Mouse (Mus musculus) cerebellum, postnatal 25 days (tissue): ENCODE data around the gene Nup54.

ENCODE experiments used
- DNase-seq, 2 experiments: peaks; one replicate each; pipeline ENCODE4 v3.0.0; 2021; ENCODE audit warnings: mixed read lengths in 2 of 2

The Nup54 gene

DNA sequence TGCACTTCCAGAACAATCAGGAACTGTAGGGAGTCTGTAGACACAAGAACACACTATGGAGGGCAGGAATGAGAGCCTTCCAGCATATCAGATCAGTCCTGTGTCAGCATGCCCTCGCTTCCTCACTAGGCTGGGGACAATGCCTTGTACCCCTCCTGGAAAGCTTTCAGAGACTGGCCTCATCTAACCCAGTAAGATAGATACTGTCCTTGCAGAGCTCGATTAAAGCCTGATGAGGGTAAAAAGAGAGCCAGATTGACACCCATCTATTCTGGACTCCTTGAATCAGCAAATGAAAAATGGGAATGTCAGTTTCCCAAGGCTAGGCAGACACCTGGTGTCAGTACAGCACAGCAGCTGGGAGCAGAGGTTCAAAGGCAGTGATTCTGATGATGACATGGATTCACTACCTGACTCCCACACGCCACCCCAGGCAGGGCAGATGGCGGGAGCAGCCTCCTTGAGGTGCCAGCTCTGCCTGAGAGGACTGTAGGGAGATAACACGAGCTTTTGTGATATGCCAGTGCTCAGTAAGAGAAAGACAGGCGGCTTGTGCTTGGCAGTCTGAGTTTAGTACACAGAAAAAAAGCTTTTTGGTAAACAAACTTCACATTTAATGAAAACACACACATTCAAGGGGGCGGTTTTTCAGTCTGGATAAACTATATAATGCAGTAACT lies 23.4 kb downstream of the Nup54 start:
- DNase-seq = no peak

DNA sequence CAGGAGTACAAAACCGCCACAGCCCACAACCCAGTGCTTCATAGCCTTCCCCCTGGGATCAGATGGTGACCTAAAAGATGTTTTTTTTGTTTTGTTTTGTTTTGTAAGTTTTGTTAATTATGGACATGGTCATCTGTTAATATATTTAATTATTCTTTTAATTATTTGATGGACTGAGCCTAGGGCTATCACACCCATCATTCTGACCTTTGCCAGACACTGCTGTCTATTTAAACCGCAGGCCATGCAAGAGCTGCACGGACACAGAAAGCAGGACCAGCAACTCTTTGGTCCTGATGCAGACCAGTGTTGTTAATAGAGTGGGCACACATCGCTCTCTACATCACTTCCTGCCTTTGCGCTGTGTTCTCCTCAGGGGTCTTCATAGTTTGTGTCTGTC lies 24.5 kb downstream of the Nup54 start:
- DNase-seq = no peak

DNA sequence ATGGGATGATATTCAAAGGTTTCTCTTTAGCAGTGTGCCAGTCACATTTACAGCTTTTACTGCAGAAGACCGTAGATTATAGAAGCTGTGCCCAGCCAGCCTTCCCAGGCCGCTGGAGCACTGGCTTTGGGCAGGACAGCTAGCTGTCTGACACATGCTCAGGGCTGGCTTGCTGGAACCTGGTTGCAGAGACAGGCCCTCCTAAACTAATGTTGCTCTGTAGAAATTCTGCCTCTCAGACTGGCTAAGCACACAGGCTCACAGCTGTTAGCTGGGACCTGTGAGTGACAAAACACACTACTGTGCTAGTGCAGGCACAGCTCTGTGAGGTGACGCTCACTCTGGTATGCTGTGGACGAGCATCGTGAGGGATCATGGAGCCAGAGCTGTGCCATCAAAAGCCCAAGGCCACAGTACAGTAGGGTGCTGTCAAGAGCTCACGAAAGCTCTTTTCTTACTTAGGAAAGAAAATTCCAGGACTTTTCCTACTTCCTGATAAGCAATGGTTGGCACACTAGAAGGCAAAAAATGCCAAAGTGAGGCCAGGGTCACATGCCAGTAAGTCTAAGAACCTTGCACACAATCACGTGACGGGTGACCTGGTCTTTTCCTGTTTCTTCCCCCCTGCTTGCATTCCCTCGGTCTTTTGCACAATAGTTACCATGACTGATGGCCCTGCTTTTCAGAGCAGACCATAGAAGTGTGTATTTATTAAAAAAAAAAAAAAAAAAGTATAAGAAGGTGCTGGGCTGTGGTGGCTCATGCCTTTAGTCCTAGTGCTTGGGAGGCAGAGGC lies 25.5 kb downstream of the Nup54 start:
- no peak for DNase-seq

DNA sequence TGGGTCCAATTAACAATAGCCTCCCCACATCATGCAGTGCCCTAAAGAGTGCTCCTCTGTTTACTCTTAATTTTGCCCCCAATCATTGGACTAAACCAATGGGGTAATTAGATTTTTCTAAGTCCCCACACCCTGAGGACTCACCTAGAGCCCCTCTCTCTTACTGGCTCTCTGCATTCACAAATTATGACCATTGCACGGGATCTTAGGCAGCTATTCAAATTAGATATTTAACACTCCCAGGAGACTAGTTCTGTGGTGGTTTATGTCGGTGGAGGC lies 30.7 kb downstream of the Nup54 start:
- no peak for DNase-seq

DNA sequence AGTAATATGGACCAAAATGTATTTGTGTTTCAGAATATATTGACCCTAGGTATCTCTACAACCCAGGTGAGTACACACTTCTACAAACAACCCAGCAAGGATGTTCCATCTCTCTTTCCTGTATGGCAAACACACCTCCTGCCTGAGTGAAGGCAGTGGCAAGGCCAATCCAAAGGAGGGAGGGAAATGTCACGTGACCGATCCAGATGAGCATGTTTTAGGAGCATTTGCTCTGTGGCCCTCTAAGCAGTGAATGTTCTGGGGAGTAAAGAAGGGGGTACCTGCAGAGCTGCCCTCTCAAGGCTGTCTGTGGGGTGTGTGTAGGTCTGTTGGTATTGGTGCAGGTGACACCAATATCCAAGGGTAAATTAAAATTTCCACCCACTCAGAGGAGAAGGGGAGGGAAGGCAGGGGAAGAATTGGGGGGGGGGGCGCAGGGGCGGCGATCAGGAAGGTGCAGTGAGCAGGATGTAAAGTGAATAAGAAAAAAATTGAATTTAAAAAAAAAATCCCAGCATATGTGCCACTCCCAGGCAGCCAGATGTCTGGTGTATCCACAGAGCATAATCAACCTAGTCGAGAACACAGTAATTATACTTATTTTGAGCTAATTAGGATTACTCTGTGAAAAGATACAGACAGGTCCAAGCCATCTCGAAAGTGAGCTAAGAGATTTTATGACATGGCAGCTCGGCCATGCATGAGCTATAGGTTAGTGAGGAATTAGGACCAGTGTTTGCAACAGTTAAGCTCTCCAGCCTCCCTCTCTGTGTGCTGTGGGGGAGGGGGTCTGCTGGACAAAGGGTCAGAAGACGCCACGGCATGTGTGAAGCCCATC lies 31.2 kb downstream of the Nup54 start:
- no peak for DNase-seq

DNA sequence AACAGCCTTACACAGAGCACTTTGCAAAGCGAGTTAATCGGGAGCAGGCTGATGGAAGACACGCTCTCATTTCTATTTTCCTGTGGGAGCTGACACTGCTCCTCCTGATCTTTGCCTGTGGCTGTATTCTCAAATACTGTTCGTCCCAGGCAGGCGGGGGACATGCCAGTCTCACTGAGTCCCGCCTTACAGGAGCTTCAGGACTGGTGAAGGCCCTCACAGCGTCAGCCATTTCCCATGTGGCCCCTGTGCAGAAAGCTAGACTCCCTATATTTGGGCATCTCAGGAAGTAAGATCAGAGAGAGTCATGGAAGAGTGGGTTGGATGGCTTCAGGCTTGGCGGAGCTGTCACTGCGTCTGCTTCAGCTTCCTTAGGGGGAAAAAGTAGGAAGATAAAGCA lies 32.2 kb downstream of the Nup54 start:
- no peak for DNase-seq

DNA sequence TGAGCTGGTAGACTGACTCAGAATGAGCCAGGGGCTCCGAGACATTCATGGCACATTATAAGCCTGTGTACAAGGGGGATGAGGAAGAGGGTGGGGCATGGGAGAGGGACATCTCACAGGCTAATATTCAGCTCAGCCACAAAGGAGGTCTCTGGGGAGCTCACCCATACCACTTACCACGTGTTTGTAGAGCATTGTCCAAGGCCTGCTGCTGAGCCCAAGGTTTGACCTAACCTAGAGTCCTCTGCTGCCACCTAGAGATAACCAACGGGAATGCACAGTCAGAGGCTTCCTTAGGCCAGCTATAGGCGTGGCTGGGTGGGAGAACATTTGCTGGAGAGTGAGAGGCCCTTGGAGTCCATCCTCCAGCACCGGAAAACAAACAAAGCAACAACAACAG lies 36.9 kb downstream of the Nup54 start:
- peak; percentile 70 to 87 for DNase-seq

DNA sequence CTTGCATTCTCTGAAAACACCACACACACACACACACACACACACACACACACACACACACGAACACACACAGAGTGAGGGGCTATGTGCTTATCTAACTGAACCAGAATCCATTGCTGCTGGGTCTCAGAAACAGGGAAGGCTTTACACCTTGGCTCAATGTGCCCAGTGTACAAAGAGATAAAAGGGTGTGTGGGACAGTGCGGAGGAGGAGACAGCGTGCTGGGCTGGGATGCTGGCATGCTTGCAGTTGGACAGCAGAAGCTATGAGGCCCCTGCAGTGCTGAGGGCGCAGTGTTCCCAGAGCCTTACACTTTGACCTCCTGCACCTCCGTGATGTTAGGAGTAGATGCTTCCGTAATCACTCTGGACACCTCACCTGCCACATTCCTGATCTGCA lies 38.5 kb downstream of the Nup54 start:
- no peak for DNase-seq

DNA sequence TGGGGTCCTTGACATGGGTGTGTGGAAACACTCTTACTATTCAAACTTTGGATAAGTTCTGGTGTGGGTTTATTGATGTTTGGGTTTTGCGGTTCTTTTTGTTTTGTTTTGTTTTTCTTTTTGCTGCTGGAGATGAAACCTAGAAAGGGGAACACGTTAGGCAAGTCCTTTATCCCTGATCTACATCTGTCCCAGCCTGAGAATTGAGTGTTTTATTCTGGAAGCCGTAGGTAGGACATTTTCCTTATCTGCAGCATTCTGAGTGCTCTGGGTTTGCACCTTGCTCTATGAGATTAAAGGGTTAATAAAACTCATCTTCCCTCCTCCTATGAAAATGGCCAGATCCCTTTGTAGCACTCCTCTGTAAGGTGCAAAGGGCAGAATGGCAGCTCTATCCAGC lies 39.3 kb downstream of the Nup54 start:
- DNase-seq = no peak

DNA sequence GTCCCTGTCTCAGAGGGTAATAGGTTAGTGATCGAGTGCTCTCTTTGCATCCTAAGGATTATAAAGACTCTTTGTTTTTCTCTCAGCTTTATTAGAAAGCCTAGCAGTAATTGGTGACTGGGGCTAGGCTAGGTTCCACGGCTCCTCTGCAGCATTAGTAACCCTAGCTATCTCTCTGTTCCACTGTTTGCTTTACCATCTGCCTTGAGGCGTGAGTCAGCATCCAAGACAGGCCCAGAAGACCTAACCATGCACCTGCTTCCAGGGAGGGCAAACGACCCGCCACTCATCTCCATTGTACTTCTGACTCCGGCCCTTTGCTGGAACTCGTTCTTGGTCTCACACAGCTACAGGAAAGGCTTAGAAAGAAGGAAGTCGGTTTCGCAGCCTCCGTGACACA lies 41.2 kb downstream of the Nup54 start:
- DNase-seq = no peak

DNA sequence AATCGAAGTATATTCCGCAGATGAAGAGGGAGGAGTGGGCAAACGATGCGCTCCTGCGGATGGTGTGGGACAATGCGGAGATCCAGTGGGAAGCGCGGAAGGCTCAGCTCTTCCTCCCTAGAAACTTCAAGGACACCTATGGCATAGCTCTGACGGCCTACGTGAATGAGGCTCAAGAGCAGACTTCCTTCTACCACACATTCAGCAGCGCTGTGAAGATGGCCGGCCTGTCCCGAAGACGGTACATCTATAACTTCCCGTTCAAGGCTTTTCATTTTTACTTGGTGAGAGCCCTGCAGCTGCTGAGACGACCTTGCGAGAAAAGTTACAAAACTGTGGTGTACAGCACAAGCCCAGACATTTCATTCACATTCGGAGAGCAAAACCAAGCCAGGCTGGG lies 42.5 kb downstream of the Nup54 start:
- DNase-seq = no peak

DNA sequence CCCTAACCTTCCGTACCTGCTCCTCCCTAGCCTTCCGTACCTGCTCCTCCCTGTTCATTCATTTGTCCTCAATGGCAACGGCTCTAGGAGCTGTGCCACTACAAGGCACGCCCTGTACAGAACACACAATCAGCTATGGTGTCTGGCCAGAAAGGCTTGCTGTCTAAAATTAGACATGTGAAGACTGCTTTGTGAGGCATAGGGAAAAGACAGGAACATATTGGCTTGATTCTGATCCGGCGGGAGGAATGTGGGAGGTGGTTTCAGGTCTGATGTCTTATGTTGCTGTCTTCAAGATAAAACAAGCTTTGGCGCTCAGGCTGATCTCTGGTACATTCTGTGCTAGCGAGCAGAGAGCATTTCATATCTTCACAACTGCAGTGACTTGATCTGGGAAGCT lies 44.4 kb downstream of the Nup54 start:
- DNase-seq = no peak

DNA sequence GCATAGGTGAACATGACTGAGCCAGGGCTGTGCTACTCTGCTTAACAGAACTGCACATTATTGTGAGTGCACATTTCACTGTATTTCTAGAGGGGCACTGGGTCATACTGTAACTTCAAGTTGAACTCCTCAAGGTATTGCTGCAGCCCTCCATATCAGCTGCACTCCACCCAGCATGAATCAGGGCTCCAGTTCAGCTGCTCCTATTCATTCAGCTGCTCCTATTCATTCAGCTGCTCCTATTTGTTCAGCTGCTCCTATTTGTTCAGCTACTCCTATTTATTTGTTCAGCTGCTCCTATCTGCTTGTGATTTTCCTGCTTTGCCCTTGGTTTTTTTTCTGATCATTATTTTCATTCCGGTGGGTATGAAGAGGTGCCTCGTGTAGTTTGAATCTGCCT lies 45.0 kb downstream of the Nup54 start:
- DNase-seq = no peak

DNA sequence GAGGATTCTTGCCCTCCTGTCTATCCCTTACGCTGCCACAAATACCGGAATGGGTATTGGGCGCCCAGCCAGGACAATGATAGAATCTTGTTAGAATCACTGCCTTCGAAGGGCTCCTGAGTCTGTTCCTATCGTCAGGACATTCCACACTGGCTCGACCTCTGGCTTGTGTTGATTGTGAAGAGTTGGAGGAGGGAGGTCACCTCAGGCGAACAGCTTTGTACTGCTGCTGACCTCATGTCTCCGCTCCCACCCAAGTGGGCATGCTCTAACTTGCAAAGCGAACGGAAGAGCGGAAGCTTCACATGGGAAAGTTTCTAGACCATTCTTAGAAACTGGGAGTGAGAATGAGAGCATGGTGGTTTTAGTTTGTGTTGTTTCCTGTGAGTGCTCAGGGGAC lies 47.6 kb downstream of the Nup54 start:
- no peak for DNase-seq

DNA sequence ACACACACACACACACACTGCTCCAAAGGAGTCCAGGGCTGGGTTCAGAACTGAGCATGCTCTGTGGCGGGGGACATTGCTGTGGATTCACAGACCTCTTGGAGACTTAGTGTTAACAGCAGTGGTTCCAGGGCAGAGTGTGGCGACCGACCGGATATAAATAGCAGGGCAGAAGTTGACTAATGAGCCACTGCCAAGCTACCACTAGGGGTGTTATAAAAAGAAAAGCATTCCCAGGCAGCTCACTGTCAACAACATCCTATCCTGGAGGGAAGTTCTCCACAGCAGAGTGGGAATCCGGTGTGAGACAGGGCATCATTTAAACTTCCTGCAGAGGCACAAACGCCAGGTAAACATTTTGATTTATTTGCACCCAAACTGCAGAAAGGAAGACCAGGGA lies 48.4 kb downstream of the Nup54 start:
- DNase-seq = no peak

DNA sequence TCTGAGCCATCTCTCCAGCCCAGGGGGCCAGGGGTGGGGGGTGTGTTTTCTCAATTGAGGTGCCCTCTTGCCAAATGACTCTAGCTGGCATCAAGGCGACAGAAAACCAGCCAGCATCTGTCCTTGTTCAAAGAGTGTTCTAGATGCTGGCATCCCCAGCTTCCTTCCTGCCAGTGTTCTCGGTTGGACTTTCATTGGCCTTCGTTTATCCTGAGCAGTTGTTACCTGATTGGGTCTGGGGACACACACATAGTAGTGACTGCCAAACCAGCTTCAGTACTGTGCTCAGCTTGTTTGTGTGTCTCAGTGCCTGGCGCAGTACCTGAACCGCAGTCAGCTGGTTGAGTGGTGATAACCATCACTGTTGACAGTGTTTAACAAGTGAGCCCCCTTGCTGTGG lies 48.9 kb downstream of the Nup54 start:
- DNase-seq = no peak

DNA sequence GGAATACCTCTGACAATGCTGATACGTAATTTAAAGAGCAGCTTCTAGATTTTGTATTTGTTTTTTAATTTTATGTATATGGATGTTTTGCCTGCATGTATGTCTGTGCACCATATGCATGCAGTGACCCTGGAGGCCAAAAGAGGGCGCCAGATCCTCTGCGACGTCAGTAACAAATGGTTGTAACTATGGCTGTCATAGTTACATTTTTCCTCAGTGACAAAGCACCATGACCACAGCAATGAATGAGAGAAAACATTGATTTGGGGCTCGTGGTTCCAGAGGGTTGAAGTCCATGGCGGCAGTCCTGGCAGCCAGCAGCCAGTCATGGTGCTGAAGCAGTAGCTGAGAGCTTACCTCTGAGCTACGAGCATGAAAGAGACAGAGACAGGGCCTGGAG lies 50.2 kb downstream of the Nup54 start:
- no peak for DNase-seq

DNA sequence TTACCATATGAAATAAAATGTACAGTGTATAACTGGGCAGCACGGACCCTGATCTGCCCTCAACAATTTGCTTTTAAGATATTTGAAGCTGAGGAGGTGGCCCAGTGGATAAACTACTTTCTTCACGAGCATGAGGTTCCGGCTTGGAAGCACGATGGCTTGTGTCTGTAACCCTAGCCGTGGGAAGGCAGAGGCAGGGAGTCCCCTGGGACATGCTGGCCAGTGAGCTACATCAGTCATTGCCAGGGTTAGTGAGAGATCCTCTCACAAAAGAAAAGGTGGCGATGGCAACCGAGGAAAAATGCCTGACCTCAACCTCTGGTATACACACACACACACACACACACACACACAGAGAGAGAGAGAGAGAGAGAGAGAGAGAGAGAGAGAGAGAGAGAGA lies 51.3 kb downstream of the Nup54 start:
- no peak for DNase-seq

DNA sequence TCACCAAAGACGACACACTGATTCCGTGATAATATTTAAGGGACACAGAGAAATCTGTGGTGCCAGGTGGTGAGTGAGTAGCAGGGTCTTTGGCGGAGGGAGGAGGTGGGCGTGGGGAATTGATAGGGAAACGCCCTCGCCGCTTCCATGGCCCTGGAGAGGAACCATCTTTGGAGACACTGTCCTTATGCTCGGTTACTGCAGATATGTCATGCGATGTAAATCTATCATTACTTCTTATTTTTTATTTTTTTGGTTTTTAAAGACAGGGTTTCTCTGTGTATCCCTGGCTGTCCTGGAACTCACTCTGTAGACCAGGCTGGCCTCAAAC lies 52.7 kb downstream of the Nup54 start:
- no peak for DNase-seq

DNA sequence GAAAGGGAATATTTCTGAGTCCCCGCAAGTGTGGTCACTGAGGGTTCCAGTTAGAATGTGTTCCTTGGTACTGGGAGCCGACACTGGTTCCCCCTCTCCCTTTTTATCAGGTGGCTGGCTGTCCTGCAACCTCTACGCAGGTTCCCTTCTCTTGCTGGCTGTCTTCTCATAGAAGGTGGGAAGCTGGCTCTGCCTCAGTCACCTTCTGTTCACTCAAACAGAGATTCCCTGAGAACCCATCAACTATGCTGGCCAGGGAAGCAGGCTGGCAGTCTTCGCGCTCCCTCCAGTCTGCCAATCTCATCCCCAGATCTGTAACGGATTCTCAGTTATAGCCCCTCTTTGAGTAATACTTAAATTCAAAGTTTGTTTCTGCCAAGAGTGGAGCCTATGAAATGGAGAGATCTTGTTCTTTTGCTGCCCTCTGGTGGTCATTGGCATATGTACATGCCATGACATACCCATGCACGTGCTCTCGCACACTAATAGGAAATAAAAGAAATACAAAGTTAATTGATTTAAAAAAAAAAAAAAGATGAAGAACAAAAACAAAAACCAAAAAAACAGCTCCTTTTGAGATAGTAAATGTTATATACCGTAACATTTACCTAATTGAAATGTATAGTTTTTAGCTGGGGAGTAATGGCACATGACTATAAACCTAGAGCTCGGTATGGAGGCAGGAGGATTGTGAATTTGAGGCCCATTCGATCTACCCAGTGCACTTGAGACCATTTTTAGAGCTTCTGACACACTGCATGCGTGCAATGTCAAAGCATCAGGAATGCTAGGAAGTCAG lies 53.3 kb downstream of the Nup54 start:
- DNase-seq = peak; percentile 73 to 87

DNA sequence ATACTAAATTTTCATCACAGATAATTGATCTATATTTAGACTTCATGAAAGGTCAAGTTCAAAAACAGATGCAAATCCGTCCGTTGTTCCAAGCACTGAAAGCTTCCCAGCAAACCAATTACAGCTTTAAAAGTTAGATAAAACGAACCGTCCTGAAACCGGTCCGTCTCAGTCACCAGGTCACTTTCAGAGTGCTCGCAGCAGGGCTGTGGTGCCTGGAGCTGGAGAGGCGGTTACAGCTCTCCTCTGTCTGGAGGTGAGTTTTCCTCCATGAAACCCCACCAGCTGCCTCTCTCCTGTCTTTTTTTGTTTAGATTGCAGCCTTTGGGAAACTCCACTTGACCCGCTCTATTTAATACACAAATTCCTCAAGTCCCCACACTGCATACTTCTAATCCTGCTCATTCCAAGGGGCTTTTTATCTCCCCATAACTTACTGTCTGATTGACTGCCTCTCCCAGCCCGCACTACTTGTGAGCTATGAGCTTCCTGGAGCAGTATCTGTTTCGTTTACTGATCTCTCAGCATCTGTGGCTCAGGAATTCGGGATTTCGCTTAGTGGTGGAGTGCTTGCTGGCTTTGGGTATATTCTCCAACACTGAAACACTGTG lies 58.1 kb downstream of the Nup54 start:
- DNase-seq = no peak

DNA sequence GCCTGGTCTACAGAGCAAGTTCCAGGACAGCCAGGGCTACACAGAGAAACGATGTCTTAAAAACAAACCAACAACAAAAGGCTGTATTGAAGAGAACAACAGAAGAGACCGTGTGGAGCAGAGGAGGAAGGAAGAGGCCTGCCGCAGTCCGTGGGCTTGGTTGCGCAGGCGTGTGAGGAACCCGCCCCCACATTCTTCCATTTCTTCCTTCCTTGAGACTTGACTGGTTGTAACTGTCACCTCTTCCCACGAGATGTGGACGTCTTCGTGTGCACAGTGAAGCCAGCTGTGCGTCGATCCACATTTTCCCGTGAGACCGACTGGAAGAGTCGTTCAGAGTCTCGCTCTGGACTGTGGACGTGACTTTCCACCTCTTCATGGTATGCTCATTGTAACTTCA lies 59.7 kb downstream of the Nup54 start:
- no peak for DNase-seq

DNA sequence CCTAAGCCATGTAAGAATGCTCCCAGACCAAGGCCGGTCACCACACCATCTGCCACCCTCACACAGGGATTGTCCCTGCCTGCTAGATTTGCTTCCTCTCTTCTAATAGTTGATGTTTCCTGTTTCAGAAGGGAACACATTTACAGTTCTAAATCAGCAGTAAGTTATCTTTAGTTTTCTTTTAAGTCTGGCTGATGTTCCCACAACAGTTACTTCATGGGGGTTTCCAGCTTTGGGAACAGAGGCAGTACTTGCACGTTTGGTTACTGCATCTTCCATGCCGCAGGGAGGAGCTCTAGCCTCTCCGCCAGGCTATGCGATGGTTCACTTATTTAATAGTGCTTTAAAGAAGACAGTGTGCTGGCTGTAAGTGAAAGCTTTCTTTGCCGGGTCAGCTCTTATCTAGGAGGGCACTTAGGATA lies 60.3 kb downstream of the Nup54 start:
- DNase-seq = peak; percentile 49 to 63
